Mouse (Mus musculus): ENCODE measurements around the gene Ppp1ca. TPM values are rescaled to one million over a fixed set of nuclear protein-coding genes. Genes with fewer than 3 reads are reported as not detected.

Gene Ppp1ca
- polyA plus RNA-seq, 1 experiment: 897 TPM

GRCm38 (mm10) chr19:4234548-4234947, 42.7 kb downstream of the Ppp1ca start:
- DNase-seq: no peak
- Histone ChIP-seq H3K4me1 (replicated peaks; ENCODE audit: control insufficient read depth, insufficient read depth, low read length) (peaks cover 12% of the 10 kb centered on the region), H3K36me3 (ENCODE audit: control insufficient read depth, insufficient read depth, low read length) (no peaks in the 10 kb centered on the region), H3K27ac (ENCODE audit: control insufficient read depth, insufficient read depth, low read length) (no peak overlapping the region), H3K27me3 (ENCODE audit: control insufficient read depth, insufficient read depth, low read length) (no peaks in the 10 kb centered on the region), H3K4me3 (ENCODE audit: control insufficient read depth, insufficient read depth, low read length) (no peak overlapping the region)
- 93% methylated on average over 4 of the region's 4 CpGs for WGBS
- TF ChIP-seq POLR2A (IDR thresholded peaks at IDR 0.05; ENCODE audit: control insufficient read depth, extremely low read depth, insufficient read depth, low read length, poor library complexity): no peak
- no peak for TF ChIP-seq CTCF (IDR thresholded peaks at IDR 0.05; ENCODE audit: borderline replicate concordance, control insufficient read depth, extremely low read depth, insufficient read depth, low read length, poor library complexity)

DNA sequence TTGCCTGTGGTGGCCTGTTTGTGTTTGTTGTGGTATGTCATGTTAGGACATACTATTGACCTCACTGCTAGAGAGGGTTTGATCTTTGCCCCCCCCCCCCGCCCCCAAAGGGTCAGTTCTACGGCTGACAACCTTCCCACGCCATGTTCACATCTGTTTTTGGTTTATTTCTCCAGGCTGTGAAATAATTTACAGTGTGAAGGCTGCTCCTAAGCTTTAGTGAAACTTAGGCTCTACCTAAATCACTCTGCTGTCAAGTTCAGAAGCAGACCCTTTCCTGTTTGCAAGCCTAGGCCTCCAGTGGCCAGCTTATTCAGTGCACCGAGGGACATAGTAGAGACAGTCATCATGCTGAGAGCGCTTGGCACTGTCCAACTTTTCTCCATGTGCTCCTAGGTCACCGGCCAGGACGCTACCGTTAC, 48.4 kb downstream of the Ppp1ca start:
- Histone ChIP-seq H3K4me3 (ENCODE audit: control insufficient read depth, insufficient read depth, low read length) (no peak overlapping the region), H3K36me3 (ENCODE audit: control insufficient read depth, insufficient read depth, low read length) (no peaks in the 10 kb centered on the region), H3K4me1 (replicated peaks; ENCODE audit: control insufficient read depth, insufficient read depth, low read length) (no peaks in the 10 kb centered on the region), H3K27me3 (ENCODE audit: control insufficient read depth, insufficient read depth, low read length) (no peaks in the 10 kb centered on the region), H3K27ac (ENCODE audit: control insufficient read depth, insufficient read depth, low read length) (no peak overlapping the region)
- DNase-seq: no peak
- 81% methylated on average over 8 of the region's 8 CpGs for WGBS
- TF ChIP-seq CTCF (IDR thresholded peaks at IDR 0.05; ENCODE audit: borderline replicate concordance, control insufficient read depth, extremely low read depth, insufficient read depth, low read length, poor library complexity): no peak
- no peak for TF ChIP-seq POLR2A (IDR thresholded peaks at IDR 0.05; ENCODE audit: control insufficient read depth, extremely low read depth, insufficient read depth, low read length, poor library complexity)

GRCm38 (mm10) chr19:4242416-4242815, 50.6 kb downstream of the Ppp1ca start:
- Histone ChIP-seq H3K36me3 (ENCODE audit: control insufficient read depth, insufficient read depth, low read length) (no peaks in the 10 kb centered on the region), H3K27me3 (ENCODE audit: control insufficient read depth, insufficient read depth, low read length) (no peaks in the 10 kb centered on the region), H3K4me1 (replicated peaks; ENCODE audit: control insufficient read depth, insufficient read depth, low read length) (no peaks in the 10 kb centered on the region), H3K4me3 (ENCODE audit: control insufficient read depth, insufficient read depth, low read length) (no peak overlapping the region), H3K27ac (ENCODE audit: control insufficient read depth, insufficient read depth, low read length) (no peak overlapping the region)
- TF ChIP-seq CTCF (IDR thresholded peaks at IDR 0.05; ENCODE audit: borderline replicate concordance, control insufficient read depth, extremely low read depth, insufficient read depth, low read length, poor library complexity): no peak
- no peak for TF ChIP-seq POLR2A (IDR thresholded peaks at IDR 0.05; ENCODE audit: control insufficient read depth, extremely low read depth, insufficient read depth, low read length, poor library complexity)
- WGBS: 81% methylated on average over 3 of the region's 3 CpGs
- no peak for DNase-seq

GRCm38 (mm10) chr19:4244775-4245174, 52.9 kb downstream of the Ppp1ca start:
- 91% methylated on average over 6 of the region's 6 CpGs for WGBS
- no peaks in the 10 kb centered on the region for H3K4me1 ChIP-seq (replicated peaks; ENCODE audit: control insufficient read depth, insufficient read depth, low read length)
- no peak overlapping the region for H3K4me3 ChIP-seq (ENCODE audit: control insufficient read depth, insufficient read depth, low read length)
- no peaks in the 10 kb centered on the region for H3K27me3 ChIP-seq (ENCODE audit: control insufficient read depth, insufficient read depth, low read length)
- DNase-seq: no peak
- no peaks in the 10 kb centered on the region for H3K36me3 ChIP-seq (ENCODE audit: control insufficient read depth, insufficient read depth, low read length)
- TF ChIP-seq POLR2A (IDR thresholded peaks at IDR 0.05; ENCODE audit: control insufficient read depth, extremely low read depth, insufficient read depth, low read length, poor library complexity) (no peak), CTCF (IDR thresholded peaks at IDR 0.05; ENCODE audit: borderline replicate concordance, control insufficient read depth, extremely low read depth, insufficient read depth, low read length, poor library complexity) (no peak)
- no peak overlapping the region for H3K27ac ChIP-seq (ENCODE audit: control insufficient read depth, insufficient read depth, low read length)

Other genes starting within 250 kb of the Ppp1ca start
- 0.33 and 0.97 TPM in 2 replicates for gene Aldh3b3, start 233.4 kb upstream of the Ppp1ca start, polyA plus RNA-seq (2012; rRNA removed)
- gene Aldh3b2, start 219.7 kb upstream of the Ppp1ca start, polyA plus RNA-seq (2012; rRNA removed): 7.0 and 7.2 TPM in 2 replicates
- 12.0 and 14.9 TPM in 2 replicates for gene Acy3, start 205.5 kb upstream of the Ppp1ca start, polyA plus RNA-seq (2012; rRNA removed)
- 0.15 and 0.20 TPM in 2 replicates for gene Tbx10, start 199.3 kb upstream of the Ppp1ca start, polyA plus RNA-seq (2012; rRNA removed)
- 23.6 and 24.9 TPM in 2 replicates for gene Nudt8, start 191.5 kb upstream of the Ppp1ca start, polyA plus RNA-seq (2012; rRNA removed)
- 3.7 and 5.3 TPM in 2 replicates for gene Gm49405, start 191.4 kb upstream of the Ppp1ca start, polyA plus RNA-seq (2012; rRNA removed)
- 14.4 and 51.8 TPM in 2 replicates for gene Doc2g, start 188.8 kb upstream of the Ppp1ca start, polyA plus RNA-seq (2012; rRNA removed)
- gene Ndufv1, start 179.3 kb upstream of the Ppp1ca start, polyA plus RNA-seq (2012; rRNA removed): 152 and 170 TPM in 2 replicates
- gene Gstp1, start 154.1 kb upstream of the Ppp1ca start, polyA plus RNA-seq (2012; rRNA removed): 317 and 318 TPM in 2 replicates
- gene Gstp2, start 146.0 kb upstream of the Ppp1ca start, polyA plus RNA-seq (2012; rRNA removed): 26.9 and 48.8 TPM in 2 replicates
- 23.6 and 26.4 TPM in 2 replicates for gene Gstp3, start 132.5 kb upstream of the Ppp1ca start, polyA plus RNA-seq (2012; rRNA removed)
- gene Cabp2, start 110.5 kb upstream of the Ppp1ca start, polyA plus RNA-seq (2012; rRNA removed): 0.42 TPM in 1 of 2 replicates, not detected in the other
- 274 and 296 TPM in 2 replicates for gene Cdk2ap2, start 94.9 kb upstream of the Ppp1ca start, polyA plus RNA-seq (2012; rRNA removed)
- gene Pitpnm1, start 92.1 kb upstream of the Ppp1ca start, polyA plus RNA-seq (2012; rRNA removed): 333 and 357 TPM in 2 replicates
- 106 and 112 TPM in 2 replicates for gene Aip, start 66.2 kb upstream of the Ppp1ca start, polyA plus RNA-seq (2012; rRNA removed)
- gene Gpr152, start 52.3 kb upstream of the Ppp1ca start, polyA plus RNA-seq (2012; rRNA removed): 0.20 and 0.24 TPM in 2 replicates
- gene Cabp4, start 48.0 kb upstream of the Ppp1ca start, polyA plus RNA-seq (2012; rRNA removed): 0.26 and 0.53 TPM in 2 replicates
- 508 and 533 TPM in 2 replicates for gene Coro1b, start 43.4 kb upstream of the Ppp1ca start, polyA plus RNA-seq (2012; rRNA removed)
- gene Ptprcap, start 38.5 kb upstream of the Ppp1ca start, polyA plus RNA-seq (2012; rRNA removed): 1,512 and 1,655 TPM in 2 replicates
- gene Rps6kb2, start 28.7 kb upstream of the Ppp1ca start, polyA plus RNA-seq (2012; rRNA removed): 97.8 and 102 TPM in 2 replicates
- 92.9 and 95.5 TPM in 2 replicates for gene Carns1, start 16.6 kb upstream of the Ppp1ca start, polyA plus RNA-seq (2012; rRNA removed)
- 622 and 718 TPM in 2 replicates for gene Tbc1d10c, start 781 bp upstream of the Ppp1ca start, polyA plus RNA-seq (2012; rRNA removed)
- 119 and 143 TPM in 2 replicates for gene Rad9a, start 9.6 kb downstream of the Ppp1ca start, polyA plus RNA-seq (2012; rRNA removed)
- gene Clcf1, start 22.2 kb downstream of the Ppp1ca start, polyA plus RNA-seq (2012; rRNA removed): 32.9 and 36.1 TPM in 2 replicates
- gene AC109138.7, start 22.3 kb downstream of the Ppp1ca start, polyA plus RNA-seq (2012; rRNA removed): not detected in 2 replicates
- gene Pold4, start 39.8 kb downstream of the Ppp1ca start, polyA plus RNA-seq (2012; rRNA removed): 104 and 117 TPM in 2 replicates
- gene Ssh3, start 77.1 kb downstream of the Ppp1ca start, polyA plus RNA-seq (2012; rRNA removed): 72.7 and 94.1 TPM in 2 replicates
- 56.0 and 61.4 TPM in 2 replicates for gene Ankrd13d, start 91.1 kb downstream of the Ppp1ca start, polyA plus RNA-seq (2012; rRNA removed)
- 515 and 528 TPM in 2 replicates for gene Grk2, start 114.2 kb downstream of the Ppp1ca start, polyA plus RNA-seq (2012; rRNA removed)
- 194 and 210 TPM in 2 replicates for gene Kdm2a, start 206.2 kb downstream of the Ppp1ca start, polyA plus RNA-seq (2012; rRNA removed)
- 2.6 and 2.9 TPM in 2 replicates for gene Rhod, start 247.4 kb downstream of the Ppp1ca start, polyA plus RNA-seq (2012; rRNA removed)